Comparison of ENCODE assay signal across 15 mouse cellular contexts in genomic region chr9:45787547-45787946, GRCm38 (mm10). TPM values are rescaled to one million over a fixed set of nuclear protein-coding genes. Genes with fewer than 3 reads are reported as not detected.
DNase-seq lines count a peak whose midpoint lies in the region; ATAC-seq lines count a peak whose summit lies in the region.
"Had no signal": no experiment of that assay in that cellular context is flagged by ENCODE, and none has a peak within 500 bp of the region (broad histone marks: within the 10 kb centered on the region; RNA-seq: fewer than 3 reads in every experiment).

No protein-coding gene starts in this region.

- WGBS in liver, embryonic 15.5 days (ENCODE audit: insufficient replicate concordance) = 43% methylated on average over 6 of the region's 6 CpGs

- intact Hi-C loops in left cerebral cortex, postnatal 4 days (cut with DNase I) = no loop called here

- peak overlapping the region; percentile 34 for H3K4me3 ChIP-seq in liver, embryonic 15.5 days (replicated peaks)
- H3K4me3 ChIP-seq: limb, embryonic 13.5 days; myocyte had no signal

- peaks cover 29% of the 10 kb centered on the region for H3K4me1 ChIP-seq in liver, embryonic 15.5 days (replicated peaks)

- no peaks in the 10 kb centered on the region for H3K27me3 ChIP-seq in liver, embryonic 15.5 days
- H3K27me3 ChIP-seq: limb, embryonic 13.5 days had no signal

- peak overlapping the region; percentile 54 for H3K4me2 ChIP-seq in liver, embryonic 15.5 days
- H3K4me2 ChIP-seq: limb, embryonic 13.5 days had no signal

- H3K9me3 ChIP-seq in liver, embryonic 15.5 days (replicated peaks) = no peaks in the 10 kb centered on the region
- H3K9me3 ChIP-seq: limb, embryonic 13.5 days had no signal

- peak overlapping the region; percentile 70 for H3K27ac ChIP-seq in liver, embryonic 15.5 days (replicated peaks)
- H3K27ac ChIP-seq: limb, embryonic 13.5 days had no signal

- no peaks in the 10 kb centered on the region for H3K36me3 ChIP-seq in liver, embryonic 15.5 days (replicated peaks)

- peak; percentile 65 to 71 for DNase-seq in cerebellum, postnatal 10 days
- DNase-seq in cerebellum, postnatal 4 days (ENCODE audit: low spot score in 2 of 2) = no peak
- DNase-seq in left cerebral cortex, postnatal 4 days = peak; percentile 53
- no peak for DNase-seq in left cerebral cortex, adult 18-20 months (ENCODE audit: low spot score in 2 of 2)
- DNase-seq in NIH3T3 (ENCODE audit: low read depth) = peak; percentile 12
- no peak for DNase-seq in natural killer cell, adult 2 months (ENCODE audit: low spot score in 2 of 2)
- no peak for DNase-seq in gastrocnemius, postnatal 10 days
- DNase-seq: adrenal gland, postnatal 36 days; cerebellum, adult 11 months; kidney, postnatal 14 days; layer of hippocampus, postnatal 36 days; right cerebral cortex, postnatal 25 days had no signal

- H3K9ac ChIP-seq in liver, embryonic 15.5 days = peak overlapping the region; percentile 47
- H3K9ac ChIP-seq: limb, embryonic 13.5 days had no signal

- ATAC-seq in liver, embryonic 15.5 days (ENCODE audit: insufficient read depth) = peak; percentile 65

RNA-seq across cellular contexts. Expression of gene Cep164, which starts 40.9 kb away (rescaled TPM):
- total RNA-seq in left cerebral cortex, postnatal 4 days (2021) = 10 to 100 TPM; 21.6 to 24.0 TPM
- total RNA-seq in left cerebral cortex, adult 18-20 months (2021) = 10 to 100 TPM; 12.1 to 13.4 TPM
- 5.1 and 5.2 TPM in 2 replicates for polyA plus RNA-seq in liver, embryonic 15.5 days (2015; fragmentation: Nextera tagmentation; extraction: Ambion mirVana)
- total RNA-seq in gastrocnemius, postnatal 10 days (2021) = 1 to 10 TPM; 3.3 to 7.2 TPM

RNA-seq across cellular contexts. Expression of gene Bace1, which starts 50.8 kb away (rescaled TPM):
- total RNA-seq in left cerebral cortex, postnatal 4 days (2021) = 10 to 100 TPM; 76.6 to 79.3 TPM
- total RNA-seq in left cerebral cortex, adult 18-20 months (2021) = 10 to 100 TPM; 79.2 to 88.8 TPM
- 7.0 and 8.9 TPM in 2 replicates for polyA plus RNA-seq in liver, embryonic 15.5 days (2015; fragmentation: Nextera tagmentation; extraction: Ambion mirVana)
- 10 to 100 TPM; 41.8 to 43.4 TPM for total RNA-seq in gastrocnemius, postnatal 10 days (2021)

Comparison
In these comparisons a context has a peak if more than half of its experiments do, and no peak if none do; other contexts are left out.
1. DNase-seq: peak in cerebellum, postnatal 10 days (2 of 2), left cerebral cortex, postnatal 4 days (single experiment) and NIH3T3 (single experiment); none in cerebellum, postnatal 4 days (0 of 2), left cerebral cortex, adult 18-20 months (0 of 2), natural killer cell, adult 2 months (0 of 2) and gastrocnemius, postnatal 10 days (single experiment).